Mouse (Mus musculus) midbrain, embryonic 13.5 days (tissue): ENCODE results near the gene Dsn1. TPM values are rescaled to one million over a fixed set of nuclear protein-coding genes. Genes with fewer than 3 reads are reported as not detected.

Experiments
- ATAC-seq: fragments of 200-750 bp; cut with Nextera tagmentation; 2 replicates; pipeline ENCODE4 v1.8.0; 2017; ENCODE audit warnings: mild to moderate bottlenecking, moderate TSS enrichment, moderate library complexity
- H3K27ac ChIP-seq: fragments of 300-500 bp; sonication (generic); 2 replicates; pipeline ENCODE4 v1.5.1; 2015; ENCODE audit warnings: inconsistent platforms, mild to moderate bottlenecking, moderate library complexity
- H3K27me3 ChIP-seq: fragments of 300-500 bp; sonication (generic); 2 replicates; pipeline ENCODE4 v1.6.1; 2015; ENCODE audit warnings: mild to moderate bottlenecking, inconsistent platforms
- H3K36me3 ChIP-seq: fragments of 300-500 bp; sonication (generic); 2 replicates; pipeline ENCODE4 v1.6.1; 2015; ENCODE audit warnings: mild to moderate bottlenecking, inconsistent platforms
- H3K4me1 ChIP-seq: fragments of 300-500 bp; sonication (generic); replicated peaks from 2 replicates; pipeline ENCODE4 v1.6.1; 2015; ENCODE audit warnings: inconsistent platforms
- H3K4me2 ChIP-seq: fragments of 300-500 bp; sonication (generic); replicated peaks from 2 replicates; pipeline ENCODE4 v1.6.1; 2015; ENCODE audit warnings: moderate library complexity, mild to moderate bottlenecking, inconsistent platforms
- H3K4me3 ChIP-seq: fragments of 300-500 bp; sonication (generic); replicated peaks from 2 replicates; pipeline ENCODE4 v1.5.1; 2015; ENCODE audit warnings: mild to moderate bottlenecking, inconsistent platforms
- H3K9ac ChIP-seq: fragments of 300-500 bp; sonication (generic); replicated peaks from 2 replicates; pipeline ENCODE4 v1.6.1; 2015; ENCODE audit warnings: mild to moderate bottlenecking, inconsistent platforms
- H3K9me3 ChIP-seq: fragments of 300-500 bp; sonication (generic); 2 replicates; pipeline ENCODE4 v1.6.1; 2016; ENCODE audit warnings: mild to moderate bottlenecking, inconsistent platforms
- WGBS: fragments of 180-500 bp; shearing (Covaris S2); methylation state at CpG from one replicate; pipeline ENCODE4 v1.1.7; 2015; 5-methylcytosine and 5-hydroxymethylcytosine counted together
- polyA plus RNA-seq: library from polyadenylated mRNA; unstranded; fragments of >200 nt; fragmentation: Nextera tagmentation; extraction: Ambion mirVana; gene quantifications from 2 replicates; pipeline ENCODE4 v1.2.1, GENCODE M21; 2015

The Dsn1 gene
- polyA plus RNA-seq, 1 experiment from 2014 or later, result 18.7 TPM

GRCm38 (mm10) chr2:156987316-156987715, 19.6 kb downstream of the Dsn1 start:
- Histone ChIP-seq H3K9ac (0 out of 2 replicates have a peak overlapping the region, but pooled peaks have one; percentile 23), H3K4me1 (peaks cover 17% of the 10 kb centered on the region), H3K27me3 (no peaks in the 10 kb centered on the region), H3K36me3 (no peaks in the 10 kb centered on the region), H3K27ac (no peak overlapping the region), H3K9me3 (no peaks in the 10 kb centered on the region), H3K4me3 (no peak overlapping the region), H3K4me2 (no peak overlapping the region)
- WGBS, result 87% methylated on average over 3 of the region's 3 CpGs
- ATAC-seq, result no peak

- Histone ChIP-seq H3K4me3 (no peak overlapping the region), H3K36me3 (no peaks in the 10 kb centered on the region), H3K4me2 (no peak overlapping the region), H3K27ac (no peak overlapping the region), H3K4me1 (no peaks in the 10 kb centered on the region), H3K9ac (no peak overlapping the region), H3K27me3 (no peaks in the 10 kb centered on the region), H3K9me3 (no peaks in the 10 kb centered on the region)
- WGBS, result 86% methylated on average over 2 of the region's 2 CpGs
- no peak for ATAC-seq
Measured at GRCm38 (mm10) chr2:156982864-156983263, 24.1 kb downstream of the Dsn1 start.

GRCm38 (mm10) chr2:156981291-156981690, 25.7 kb downstream of the Dsn1 start:
- Histone ChIP-seq H3K36me3 (no peaks in the 10 kb centered on the region), H3K4me3 (no peak overlapping the region), H3K4me1 (peaks cover 5% of the 10 kb centered on the region; the same call in 1 of the 2 replicates), H3K27me3 (no peaks in the 10 kb centered on the region), H3K27ac (no peak overlapping the region), H3K4me2 (no peak overlapping the region), H3K9me3 (no peaks in the 10 kb centered on the region), H3K9ac (no peak overlapping the region)
- no peak for ATAC-seq
- 83% methylated on average over 4 of the region's 4 CpGs for WGBS

- Histone ChIP-seq H3K27me3 (no peaks in the 10 kb centered on the region), H3K4me1 (peaks cover 5% of the 10 kb centered on the region; the same call in 1 of the 2 replicates), H3K9ac (no peak overlapping the region), H3K4me2 (no peak overlapping the region), H3K36me3 (no peaks in the 10 kb centered on the region), H3K4me3 (no peak overlapping the region), H3K27ac (no peak overlapping the region), H3K9me3 (no peaks in the 10 kb centered on the region)
- 90% methylated on average over 2 of the region's 2 CpGs for WGBS
- ATAC-seq, result no peak
Measured at GRCm38 (mm10) chr2:156980059-156980458, 26.9 kb downstream of the Dsn1 start.

GRCm38 (mm10) chr2:156976711-156977110, 30.2 kb downstream of the Dsn1 start:
- no peak overlapping the region for H3K4me2 ChIP-seq
- no peak overlapping the region for H3K9ac ChIP-seq
- H3K4me1 ChIP-seq, result peaks cover 5% of the 10 kb centered on the region; the same call in 1 of the 2 replicates
- no peaks in the 10 kb centered on the region for H3K27me3 ChIP-seq
- no peak for ATAC-seq
- H3K27ac ChIP-seq, result no peak overlapping the region
- no peak overlapping the region for H3K4me3 ChIP-seq
- no peaks in the 10 kb centered on the region for H3K9me3 ChIP-seq
- H3K36me3 ChIP-seq, result no peaks in the 10 kb centered on the region

GRCm38 (mm10) chr2:156974967-156975366, 32.0 kb downstream of the Dsn1 start:
- Histone ChIP-seq H3K9me3 (no peaks in the 10 kb centered on the region), H3K36me3 (no peaks in the 10 kb centered on the region), H3K4me2 (no peak overlapping the region), H3K27ac (no peak overlapping the region), H3K27me3 (no peaks in the 10 kb centered on the region), H3K4me1 (peaks cover 5% of the 10 kb centered on the region; the same call in 1 of the 2 replicates), H3K9ac (no peak overlapping the region), H3K4me3 (no peak overlapping the region)
- WGBS, result 86% methylated on average over 2 of the region's 2 CpGs
- no peak for ATAC-seq

GRCm38 (mm10) chr2:156973316-156974100, 33.4 kb downstream of the Dsn1 start:
- H3K4me2 ChIP-seq, result no peak overlapping the region
- no peak overlapping the region for H3K27ac ChIP-seq
- H3K4me3 ChIP-seq, result no peak overlapping the region
- ATAC-seq, result no peak
- H3K4me1 ChIP-seq, result peaks cover 5% of the 10 kb centered on the region; the same call in 1 of the 2 replicates
- WGBS, result 81% methylated on average over 5 of the region's 5 CpGs
- H3K9ac ChIP-seq, result no peak overlapping the region
- no peaks in the 10 kb centered on the region for H3K9me3 ChIP-seq
- no peaks in the 10 kb centered on the region for H3K36me3 ChIP-seq
- no peaks in the 10 kb centered on the region for H3K27me3 ChIP-seq

GRCm38 (mm10) chr2:156970253-156970652, 36.7 kb downstream of the Dsn1 start:
- no peak for ATAC-seq
- no peaks in the 10 kb centered on the region for H3K36me3 ChIP-seq
- H3K9me3 ChIP-seq, result no peaks in the 10 kb centered on the region
- no peak overlapping the region for H3K4me2 ChIP-seq
- H3K4me1 ChIP-seq, result no peaks in the 10 kb centered on the region
- no peaks in the 10 kb centered on the region for H3K27me3 ChIP-seq
- 89% methylated on average over 7 of the region's 7 CpGs for WGBS
- no peak overlapping the region for H3K9ac ChIP-seq
- H3K27ac ChIP-seq, result no peak overlapping the region
- H3K4me3 ChIP-seq, result no peak overlapping the region

GRCm38 (mm10) chr2:156968501-156968900, 38.5 kb downstream of the Dsn1 start:
- H3K27me3 ChIP-seq, result no peaks in the 10 kb centered on the region

GRCm38 (mm10) chr2:156967388-156967787, 39.6 kb downstream of the Dsn1 start:
- Histone ChIP-seq H3K9ac (no peak overlapping the region), H3K27me3 (no peaks in the 10 kb centered on the region), H3K4me2 (no peak overlapping the region), H3K4me3 (no peak overlapping the region), H3K4me1 (no peaks in the 10 kb centered on the region), H3K36me3 (0 out of 2 replicates have a peak, but pooled peaks cover 1% of the 10 kb centered on the region), H3K9me3 (no peaks in the 10 kb centered on the region), H3K27ac (no peak overlapping the region)
- no peak for ATAC-seq
- WGBS, result 85% methylated on average over 6 of the region's 6 CpGs

More at GRCm38 (mm10) chr2:156968501-156968900, 38.5 kb downstream of the Dsn1 start:
- Histone ChIP-seq H3K4me2 (no peak overlapping the region), H3K4me1 (no peaks in the 10 kb centered on the region), H3K9ac (no peak overlapping the region), H3K36me3 (no peaks in the 10 kb centered on the region), H3K9me3 (no peaks in the 10 kb centered on the region), H3K27ac (no peak overlapping the region), H3K4me3 (no peak overlapping the region)
- ATAC-seq, result no peak
- 75% methylated on average over 4 of the region's 4 CpGs for WGBS

- H3K4me3 ChIP-seq, result no peak overlapping the region
- H3K36me3 ChIP-seq, result 0 out of 2 replicates have a peak, but pooled peaks cover 3% of the 10 kb centered on the region
- no peaks in the 10 kb centered on the region for H3K4me1 ChIP-seq
- no peaks in the 10 kb centered on the region for H3K27me3 ChIP-seq
- 94% methylated on average over 7 of the region's 7 CpGs for WGBS
- no peak overlapping the region for H3K27ac ChIP-seq
- no peak overlapping the region for H3K4me2 ChIP-seq
- no peaks in the 10 kb centered on the region for H3K9me3 ChIP-seq
- H3K9ac ChIP-seq, result no peak overlapping the region
- ATAC-seq, result no peak
Measured at GRCm38 (mm10) chr2:156963891-156964290, 43.1 kb downstream of the Dsn1 start.

- no peak for ATAC-seq
- no peaks in the 10 kb centered on the region for H3K27me3 ChIP-seq
- H3K9ac ChIP-seq, result no peak overlapping the region
- H3K27ac ChIP-seq, result no peak overlapping the region
- H3K4me1 ChIP-seq, result no peaks in the 10 kb centered on the region
- H3K9me3 ChIP-seq, result no peaks in the 10 kb centered on the region
- no peak overlapping the region for H3K4me2 ChIP-seq
- 0 out of 2 replicates have a peak, but pooled peaks cover 3% of the 10 kb centered on the region for H3K36me3 ChIP-seq
- 90% methylated on average over 9 of the region's 9 CpGs for WGBS
- H3K4me3 ChIP-seq, result no peak overlapping the region
Measured at GRCm38 (mm10) chr2:156958496-156959252, 48.3 kb downstream of the Dsn1 start.
